Mouse (Mus musculus) limb, embryonic 12.5 days (tissue): Measurements from ENCODE around the gene Sfxn4. TPM values are rescaled to one million over a fixed set of nuclear protein-coding genes. Genes with fewer than 3 reads are reported as not detected.

Experiments
- ATAC-seq: fragments of 200-750 bp; cut with Nextera tagmentation; 2 replicates; pipeline ENCODE4 v1.8.0; 2017; ENCODE audit warnings: low read depth, moderate TSS enrichment; ENCODE audit not compliant: insufficient number of reproducible peaks, insufficient read depth, low FRiP score, low TSS enrichment
- H3K27ac ChIP-seq: fragments of 300-500 bp; sonication (generic); 2 replicates; pipeline ENCODE4 v1.5.1; 2016; ENCODE audit warnings: mild to moderate bottlenecking, moderate library complexity
- H3K27me3 ChIP-seq: fragments of 300-500 bp; sonication (generic); 2 replicates; pipeline ENCODE4 v1.6.1; 2016; ENCODE audit warnings: mild to moderate bottlenecking, moderate library complexity
- H3K36me3 ChIP-seq: fragments of 300-500 bp; sonication (generic); 2 replicates; pipeline ENCODE4 v1.6.1; 2016; ENCODE audit warnings: mild to moderate bottlenecking, moderate library complexity
- H3K4me1 ChIP-seq: fragments of 300-500 bp; sonication (generic); replicated peaks from 2 replicates; pipeline ENCODE4 v1.6.1; 2016
- H3K4me2 ChIP-seq: fragments of 300-500 bp; sonication (generic); 2 replicates; pipeline ENCODE4 v1.6.1; 2016; ENCODE audit warnings: mild to moderate bottlenecking, moderate library complexity
- H3K4me3 ChIP-seq: fragments of 300-500 bp; sonication (generic); replicated peaks from 2 replicates; pipeline ENCODE4 v1.5.1; 2016; ENCODE audit warnings: mild to moderate bottlenecking
- H3K9ac ChIP-seq: fragments of 300-500 bp; sonication (generic); replicated peaks from 2 replicates; pipeline ENCODE4 v1.6.1; 2016; ENCODE audit warnings: mild to moderate bottlenecking, moderate library complexity
- H3K9me3 ChIP-seq: fragments of 300-500 bp; sonication (generic); 2 replicates; pipeline ENCODE4 v1.6.1; 2016; ENCODE audit warnings: mild to moderate bottlenecking, moderate library complexity
- WGBS: fragments of 180-500 bp; shearing (Covaris S2); methylation state at CpG from one replicate; pipeline ENCODE4 v1.1.7; 2016; 5-methylcytosine and 5-hydroxymethylcytosine counted together
- polyA plus RNA-seq: library from polyadenylated mRNA; unstranded; fragments of >200 nt; fragmentation: Nextera tagmentation; extraction: Ambion mirVana; gene quantifications from 2 replicates; pipeline ENCODE4 v1.2.1, GENCODE M21; 2016

The Sfxn4 gene
- 14.1 and 15.5 TPM in 2 replicates for polyA plus RNA-seq

- Histone ChIP-seq H3K27me3 (no peaks in the 10 kb centered on the region), H3K4me2 (peak within 1 kb of the TSS; percentile 72), H3K4me1 (no peaks in the 10 kb centered on the region), H3K27ac (peak within 1 kb of the TSS; percentile 75), H3K36me3 (peaks cover 16% of the 10 kb centered on the region), H3K9me3 (no peaks in the 10 kb centered on the region), H3K4me3 (peak within 1 kb of the TSS; percentile 60), H3K9ac (peak within 1 kb of the TSS; percentile 71)
- WGBS = 4% methylated on average over 30 of the region's 30 CpGs
- peak; percentile 99 for ATAC-seq
Measured at GRCm38 (mm10) chr19:60860868-60861700, at the start of gene Sfxn4. Gene Sfxn4 (minus strand): TSS chr19:60861479.

GRCm38 (mm10) chr19:60910304-60910703 lies 49.0 kb upstream of the Sfxn4 start:
- ATAC-seq = no peak
- no peaks in the 10 kb centered on the region for H3K4me1 ChIP-seq
- H3K9me3 ChIP-seq = no peaks in the 10 kb centered on the region
- H3K9ac ChIP-seq = no peak overlapping the region
- H3K27ac ChIP-seq = no peak overlapping the region
- no peaks in the 10 kb centered on the region for H3K27me3 ChIP-seq
- H3K36me3 ChIP-seq = no peaks in the 10 kb centered on the region
- H3K4me3 ChIP-seq = no peak overlapping the region
- H3K4me2 ChIP-seq = no peak overlapping the region

GRCm38 (mm10) chr19:60905477-60905876 lies 44.2 kb upstream of the Sfxn4 start:
- Histone ChIP-seq H3K4me1 (no peaks in the 10 kb centered on the region), H3K9me3 (no peaks in the 10 kb centered on the region)
- WGBS = 88% methylated on average over 5 of the region's 5 CpGs

GRCm38 (mm10) chr19:60903971-60904370 lies 42.7 kb upstream of the Sfxn4 start:
- no peak overlapping the region for H3K9ac ChIP-seq
- no peaks in the 10 kb centered on the region for H3K4me1 ChIP-seq
- H3K27me3 ChIP-seq = no peaks in the 10 kb centered on the region
- H3K27ac ChIP-seq = no peak overlapping the region
- whole genome bisulfite sequencing = 78% methylated on average over 1 of the region's 1 CpGs
- no peak overlapping the region for H3K4me2 ChIP-seq
- no peaks in the 10 kb centered on the region for H3K36me3 ChIP-seq
- H3K9me3 ChIP-seq = no peaks in the 10 kb centered on the region
- ATAC-seq = no peak
- H3K4me3 ChIP-seq = no peak overlapping the region

More at GRCm38 (mm10) chr19:60905477-60905876, 44.2 kb upstream of the Sfxn4 start:
- Histone ChIP-seq H3K27me3 (no peaks in the 10 kb centered on the region), H3K27ac (no peak overlapping the region), H3K9ac (no peak overlapping the region), H3K4me3 (no peak overlapping the region), H3K36me3 (no peaks in the 10 kb centered on the region), H3K4me2 (no peak overlapping the region)
- ATAC-seq = no peak

- Histone ChIP-seq H3K9me3 (no peaks in the 10 kb centered on the region), H3K4me3 (no peak overlapping the region), H3K9ac (no peak overlapping the region), H3K27me3 (no peaks in the 10 kb centered on the region), H3K4me1 (no peaks in the 10 kb centered on the region), H3K36me3 (no peaks in the 10 kb centered on the region), H3K4me2 (no peak overlapping the region), H3K27ac (no peak overlapping the region)
- ATAC-seq = no peak
- 79% methylated on average over 1 of the region's 1 CpGs for WGBS
Measured at GRCm38 (mm10) chr19:60903139-60903538, 41.9 kb upstream of the Sfxn4 start.

GRCm38 (mm10) chr19:60895251-60895880 lies 34.1 kb upstream of the Sfxn4 start:
- no peaks in the 10 kb centered on the region for H3K9me3 ChIP-seq
- H3K9ac ChIP-seq = no peak overlapping the region
- WGBS = 50% methylated on average over 3 of the region's 3 CpGs
- ATAC-seq = no peak
- no peak overlapping the region for H3K27ac ChIP-seq
- H3K36me3 ChIP-seq = no peaks in the 10 kb centered on the region
- H3K4me1 ChIP-seq = peaks cover 7% of the 10 kb centered on the region; the same call in 1 of the 2 replicates
- no peak overlapping the region for H3K4me2 ChIP-seq
- no peak overlapping the region for H3K4me3 ChIP-seq
- no peaks in the 10 kb centered on the region for H3K27me3 ChIP-seq

GRCm38 (mm10) chr19:60891934-60892547 lies 30.8 kb upstream of the Sfxn4 start:
- Histone ChIP-seq H3K4me3 (no peak overlapping the region), H3K4me2 (peak overlapping the region; percentile 66), H3K4me1 (peaks cover 14% of the 10 kb centered on the region; the same call in 1 of the 2 replicates), H3K9ac (no peak overlapping the region), H3K27ac (no peak overlapping the region), H3K36me3 (no peaks in the 10 kb centered on the region), H3K9me3 (no peaks in the 10 kb centered on the region), H3K27me3 (no peaks in the 10 kb centered on the region)
- no peak for ATAC-seq
- 35% methylated on average over 1 of the region's 1 CpGs for WGBS

GRCm38 (mm10) chr19:60891123-60891470 lies 29.8 kb upstream of the Sfxn4 start:
- Histone ChIP-seq H3K27ac (no peak overlapping the region), H3K4me3 (peak overlapping the region; percentile 69), H3K9ac (peak overlapping the region; percentile 79), H3K36me3 (no peaks in the 10 kb centered on the region), H3K4me1 (peaks cover 14% of the 10 kb centered on the region; the same call in 1 of the 2 replicates), H3K4me2 (peak overlapping the region; percentile 66), H3K9me3 (no peaks in the 10 kb centered on the region), H3K27me3 (no peaks in the 10 kb centered on the region)
- 12% methylated on average over 4 of the region's 5 CpGs for WGBS
- no peak for ATAC-seq

- no peaks in the 10 kb centered on the region for H3K27me3 ChIP-seq
- no peaks in the 10 kb centered on the region for H3K36me3 ChIP-seq
- H3K9me3 ChIP-seq = no peaks in the 10 kb centered on the region
- H3K4me3 ChIP-seq = peak overlapping the region; percentile 69
- peak overlapping the region; percentile 66 for H3K4me2 ChIP-seq
- H3K4me1 ChIP-seq = peaks cover 14% of the 10 kb centered on the region; the same call in 1 of the 2 replicates
- peak overlapping the region; percentile 79 for H3K9ac ChIP-seq
- WGBS = under 1% methylated on average over 40 of the region's 41 CpGs
- ATAC-seq = peak; percentile 32
- peak overlapping the region; percentile 98 for H3K27ac ChIP-seq
Measured at GRCm38 (mm10) chr19:60890391-60891122, 29.3 kb upstream of the Sfxn4 start.

GRCm38 (mm10) chr19:60889714-60890315 lies 28.5 kb upstream of the Sfxn4 start, which contains the start of gene Grk5:
Gene Grk5 (plus strand): TSS chr19:60889749.
- Histone ChIP-seq H3K27ac (peak within 1 kb of the TSS; percentile 98), H3K27me3 (no peaks in the 10 kb centered on the region), H3K36me3 (no peaks in the 10 kb centered on the region), H3K4me3 (peak within 1 kb of the TSS; percentile 69), H3K4me1 (peaks cover 14% of the 10 kb centered on the region; the same call in 1 of the 2 replicates), H3K4me2 (peak within 1 kb of the TSS; percentile 66), H3K9ac (peak within 1 kb of the TSS; percentile 79), H3K9me3 (no peaks in the 10 kb centered on the region)
- ATAC-seq = peak; percentile 97
- under 1% methylated on average over 55 of the region's 55 CpGs for WGBS
